Mouse (Mus musculus) kidney, postnatal 0 days (tissue): ENCODE measurements around the gene Sh3rf3. TPM values are rescaled to one million over a fixed set of nuclear protein-coding genes. Genes with fewer than 3 reads are reported as not detected.
"Not testable (repeated sequence)": the region's sequence is repeated elsewhere in the genome, so short reads cannot be mapped to it uniquely, and the experiment has no call there.

Source experiments
- ATAC-seq: fragments of 200-750 bp; cut with Nextera tagmentation; replicated peaks from 2 replicates; pipeline ENCODE4 v1.8.0; 2017; ENCODE audit warnings: low read depth, moderate number of reproducible peaks, moderate TSS enrichment, moderate library complexity; ENCODE audit not compliant: low FRiP score
- DNase-seq: peaks from one replicate; pipeline ENCODE4 v3.0.0-alpha.2; 2016; ENCODE audit warnings: low spot score
- H3K27ac ChIP-seq: fragments of 300-500 bp; sonication (generic); 2 replicates; pipeline ENCODE4 v1.5.1; 2014; ENCODE audit warnings: mild to moderate bottlenecking
- H3K27me3 ChIP-seq: fragments of 300-500 bp; sonication (generic); 2 replicates; pipeline ENCODE4 v1.6.1; 2014; ENCODE audit warnings: low read length, mixed read lengths; ENCODE audit not compliant: insufficient read depth
- H3K36me3 ChIP-seq: fragments of 300-500 bp; sonication (generic); 2 replicates; pipeline ENCODE4 v1.6.1; 2014; ENCODE audit warnings: low read length, mixed read lengths; ENCODE audit not compliant: insufficient read depth
- H3K4me1 ChIP-seq: fragments of 300-500 bp; sonication (generic); replicated peaks from 2 replicates; pipeline ENCODE4 v1.6.1; 2014; ENCODE audit warnings: antibody characterized with exemption, low read length, mixed read lengths; ENCODE audit not compliant: insufficient read depth
- H3K4me2 ChIP-seq: fragments of 300-500 bp; sonication (generic); 2 replicates; pipeline ENCODE4 v1.6.1; 2014; ENCODE audit warnings: mild to moderate bottlenecking, low read length, moderate library complexity, mixed read lengths
- H3K4me3 ChIP-seq: fragments of 300-500 bp; sonication (generic); replicated peaks from 2 replicates; pipeline ENCODE4 v1.5.1; 2014; ENCODE audit warnings: low read depth, low read length
- H3K9ac ChIP-seq: fragments of 300-500 bp; sonication (generic); 2 replicates; pipeline ENCODE4 v1.6.1; 2014; ENCODE audit warnings: low read depth, low read length
- H3K9me3 ChIP-seq: fragments of 300-500 bp; sonication (generic); replicated peaks from 2 replicates; pipeline ENCODE4 v1.6.1; 2016; ENCODE audit warnings: low read length, inconsistent platforms, mixed read lengths
- CTCF ChIP-seq: IDR thresholded peaks from 2 replicates; pipeline ENCODE4 v1.5.1; 2016; ENCODE audit warnings: antibody characterized with exemption, low read depth, mild to moderate bottlenecking, moderate library complexity
- WGBS: fragments of 180-500 bp; shearing (Covaris S2); extraction: QIAGEN DNeasy Blood & Tissue Kit; methylation state at CpG from one replicate; pipeline ENCODE4 v1.1.7; 2014; 5-methylcytosine and 5-hydroxymethylcytosine counted together
- polyA plus RNA-seq: library from polyadenylated mRNA; unstranded; fragments of >200 nt; fragmentation: Nextera tagmentation; extraction: Ambion mirVana; gene quantifications from 2 replicates; pipeline ENCODE4 v1.2.1, GENCODE M21; 2015

The Sh3rf3 gene
- polyA plus RNA-seq, 1 experiment from 2014 or later, result 0.70 TPM

GRCm38 (mm10) chr10:59085604-59086003 lies 272.4 kb downstream of the Sh3rf3 start:
- no peak for TF ChIP-seq CTCF
- ATAC-seq, result no peak
- WGBS, result 95% methylated on average over 5 of the region's 5 CpGs
- H3K4me2 ChIP-seq, result no peak overlapping the region
- DNase-seq, result no peak
- H3K9me3 ChIP-seq, result no peaks in the 10 kb centered on the region
- H3K27ac ChIP-seq, result no peak overlapping the region
- H3K36me3 ChIP-seq, result no peaks in the 10 kb centered on the region
- no peaks in the 10 kb centered on the region for H3K27me3 ChIP-seq
- H3K4me3 ChIP-seq, result no peak overlapping the region
- H3K9ac ChIP-seq, result no peak overlapping the region
- H3K4me1 ChIP-seq, result no peaks in the 10 kb centered on the region

- Histone ChIP-seq H3K36me3 (no peaks in the 10 kb centered on the region), H3K4me2 (no peak overlapping the region), H3K27me3 (no peaks in the 10 kb centered on the region), H3K9ac (no peak overlapping the region), H3K9me3 (no peaks in the 10 kb centered on the region), H3K27ac (no peak overlapping the region), H3K4me3 (no peak overlapping the region), H3K4me1 (no peaks in the 10 kb centered on the region)
- ATAC-seq (no peak), DNase-seq (no peak)
- TF ChIP-seq CTCF, result no peak
- 96% methylated on average over 5 of the region's 5 CpGs for WGBS
Measured at GRCm38 (mm10) chr10:59086578-59086977, 273.4 kb downstream of the Sh3rf3 start.

GRCm38 (mm10) chr10:59089861-59090621 lies 276.9 kb downstream of the Sh3rf3 start:
- Histone ChIP-seq H3K27ac (no peak overlapping the region), H3K9me3 (no peaks in the 10 kb centered on the region), H3K9ac (no peak overlapping the region), H3K36me3 (no peaks in the 10 kb centered on the region), H3K4me1 (no peaks in the 10 kb centered on the region), H3K4me2 (no peak overlapping the region), H3K27me3 (no peaks in the 10 kb centered on the region), H3K4me3 (no peak overlapping the region)
- ATAC-seq (no peak), DNase-seq (no peak)
- no peak for TF ChIP-seq CTCF
- WGBS, result 67% methylated on average over 14 of the region's 14 CpGs

GRCm38 (mm10) chr10:59090622-59090971 lies 277.4 kb downstream of the Sh3rf3 start:
- no peaks in the 10 kb centered on the region for H3K27me3 ChIP-seq
- H3K9me3 ChIP-seq, result no peaks in the 10 kb centered on the region
- DNase-seq, result no peak
- no peak overlapping the region for H3K4me2 ChIP-seq
- H3K4me1 ChIP-seq, result no peaks in the 10 kb centered on the region
- no peak for ATAC-seq
- no peak overlapping the region for H3K27ac ChIP-seq
- H3K4me3 ChIP-seq, result no peak overlapping the region
- no peak for TF ChIP-seq CTCF
- H3K36me3 ChIP-seq, result no peaks in the 10 kb centered on the region
- WGBS, result 76% methylated on average over 7 of the region's 7 CpGs
- H3K9ac ChIP-seq, result no peak overlapping the region

- WGBS, result 82% methylated on average over 8 of the region's 8 CpGs
- ATAC-seq (no peak), DNase-seq (no peak)
- Histone ChIP-seq H3K9ac (no peak overlapping the region), H3K9me3 (no peaks in the 10 kb centered on the region), H3K4me1 (no peaks in the 10 kb centered on the region), H3K4me2 (no peak overlapping the region), H3K27me3 (no peaks in the 10 kb centered on the region), H3K27ac (no peak overlapping the region), H3K36me3 (no peaks in the 10 kb centered on the region), H3K4me3 (no peak overlapping the region)
- TF ChIP-seq CTCF, result no peak
Measured at GRCm38 (mm10) chr10:59091556-59091955, 278.4 kb downstream of the Sh3rf3 start.

GRCm38 (mm10) chr10:59091988-59092387 lies 278.8 kb downstream of the Sh3rf3 start:
- WGBS, result 89% methylated on average over 7 of the region's 7 CpGs

GRCm38 (mm10) chr10:59103076-59103475 lies 289.9 kb downstream of the Sh3rf3 start:
- H3K9ac ChIP-seq, ATAC-seq: not testable (repeated sequence)

More at GRCm38 (mm10) chr10:59091988-59092387, 278.8 kb downstream of the Sh3rf3 start:
- no peaks in the 10 kb centered on the region for H3K4me1 ChIP-seq
- no peak overlapping the region for H3K27ac ChIP-seq
- H3K9ac ChIP-seq, result no peak overlapping the region
- TF ChIP-seq CTCF, result no peak
- H3K4me3 ChIP-seq, result no peak overlapping the region
- no peak overlapping the region for H3K4me2 ChIP-seq
- H3K36me3 ChIP-seq, result no peaks in the 10 kb centered on the region
- no peak for DNase-seq
- no peaks in the 10 kb centered on the region for H3K27me3 ChIP-seq
- no peak for ATAC-seq
- no peaks in the 10 kb centered on the region for H3K9me3 ChIP-seq

More at GRCm38 (mm10) chr10:59103076-59103475, 289.9 kb downstream of the Sh3rf3 start:
- H3K4me3 ChIP-seq, H3K36me3 ChIP-seq, H3K4me1 ChIP-seq, H3K9me3 ChIP-seq, DNase-seq, H3K27me3 ChIP-seq, H3K27ac ChIP-seq, H3K4me2 ChIP-seq: not testable (repeated sequence)
- 89% methylated on average over 5 of the region's 5 CpGs for WGBS
